Mouse (Mus musculus) heart, embryonic 16.5 days (tissue): ENCODE measurements around the gene Pax8. TPM values are rescaled to one million over a fixed set of nuclear protein-coding genes. Genes with fewer than 3 reads are reported as not detected.

ENCODE experiments used
- ATAC-seq: fragments of 200-750 bp; cut with Nextera tagmentation; replicated peaks from 2 replicates; pipeline ENCODE4 v1.8.0; 2017; ENCODE audit warnings: moderate number of reproducible peaks; ENCODE audit not compliant: insufficient read depth, low FRiP score; ENCODE audit errors: extremely low read depth
- H3K27ac ChIP-seq: fragments of 300-500 bp; sonication (generic); 2 replicates; pipeline ENCODE4 v1.5.1; 2014; ENCODE audit warnings: mild to moderate bottlenecking, low read length, control low read depth, moderate library complexity
- H3K27me3 ChIP-seq: fragments of 300-500 bp; sonication (generic); 2 replicates; pipeline ENCODE4 v1.6.1; 2014; ENCODE audit warnings: low read length, mixed read lengths; ENCODE audit not compliant: control insufficient read depth, insufficient read depth
- H3K36me3 ChIP-seq: fragments of 300-500 bp; sonication (generic); 2 replicates; pipeline ENCODE4 v1.6.1; 2014; ENCODE audit not compliant: control insufficient read depth, insufficient read depth
- H3K4me1 ChIP-seq: fragments of 300-500 bp; sonication (generic); 2 replicates; pipeline ENCODE4 v1.6.1; 2014; ENCODE audit warnings: low read length, mixed read lengths; ENCODE audit not compliant: control insufficient read depth, insufficient read depth
- H3K4me2 ChIP-seq: fragments of 300-500 bp; sonication (generic); 2 replicates; pipeline ENCODE4 v1.6.1; 2014; ENCODE audit warnings: low read depth, mild to moderate bottlenecking, control low read depth, low read length
- H3K4me3 ChIP-seq: fragments of 300-500 bp; sonication (generic); 2 replicates; pipeline ENCODE4 v1.5.1; 2014; ENCODE audit warnings: mild to moderate bottlenecking, control low read depth, low read length
- H3K9ac ChIP-seq: fragments of 300-500 bp; sonication (generic); 2 replicates; pipeline ENCODE4 v1.6.1; 2014; ENCODE audit warnings: low read length, control low read depth
- H3K9me3 ChIP-seq: fragments of 300-500 bp; sonication (generic); replicated peaks from 2 replicates; pipeline ENCODE4 v1.6.1; 2016; ENCODE audit warnings: low read length; ENCODE audit not compliant: control insufficient read depth
- WGBS: fragments of 180-500 bp; shearing (Covaris S2); extraction: QIAGEN DNeasy Blood & Tissue Kit; methylation state at CpG from one replicate; pipeline ENCODE4 v1.1.7; 2014; 5-methylcytosine and 5-hydroxymethylcytosine counted together
- polyA plus RNA-seq: library from polyadenylated mRNA; unstranded; fragments of >200 nt; fragmentation: Nextera tagmentation; extraction: Ambion mirVana; gene quantifications from 2 replicates; pipeline ENCODE4 v1.2.1, GENCODE M21; 2015

Gene Pax8
- polyA plus RNA-seq, 1 experiment from 2014 or later: not detected

GRCm38 (mm10) chr2:24386964-24387320, 88.5 kb downstream of the Pax8 start:
- ATAC-seq: no peak
- Histone ChIP-seq H3K4me2 (peak overlapping the region; percentile 39), H3K9ac (peak overlapping the region; percentile 21; the same call in 1 of the 2 replicates), H3K36me3 (no peaks in the 10 kb centered on the region), H3K4me1 (no peaks in the 10 kb centered on the region), H3K27ac (no peak overlapping the region), H3K27me3 (no peaks in the 10 kb centered on the region), H3K4me3 (peak overlapping the region; percentile 38), H3K9me3 (no peaks in the 10 kb centered on the region)
- 67% methylated on average over 2 of the region's 2 CpGs for WGBS

GRCm38 (mm10) chr2:24386158-24386963, 89.0 kb downstream of the Pax8 start:
- Histone ChIP-seq H3K4me1 (no peaks in the 10 kb centered on the region), H3K36me3 (no peaks in the 10 kb centered on the region), H3K27ac (peak overlapping the region; percentile 27; the same call in 1 of the 2 replicates), H3K9ac (peak overlapping the region; percentile 21; the same call in 1 of the 2 replicates), H3K4me3 (peak overlapping the region; percentile 38), H3K27me3 (no peaks in the 10 kb centered on the region), H3K4me2 (peak overlapping the region; percentile 39), H3K9me3 (no peaks in the 10 kb centered on the region)
- peak; percentile 39; the same call in 1 of the 2 replicates for ATAC-seq
- WGBS: 77% methylated on average over 21 of the region's 21 CpGs

- H3K4me2 ChIP-seq: peak overlapping the region; percentile 15; the same call in 1 of the 2 replicates
- no peaks in the 10 kb centered on the region for H3K36me3 ChIP-seq
- H3K27me3 ChIP-seq: no peaks in the 10 kb centered on the region
- peak overlapping the region; percentile 31 for H3K4me3 ChIP-seq
- no peaks in the 10 kb centered on the region for H3K4me1 ChIP-seq
- WGBS: 74% methylated on average over 14 of the region's 14 CpGs
- H3K9me3 ChIP-seq: no peaks in the 10 kb centered on the region
- H3K9ac ChIP-seq: peak overlapping the region; percentile 54; the same call in 1 of the 2 replicates
- peak; percentile 59; the same call in 1 of the 2 replicates for ATAC-seq
- H3K27ac ChIP-seq: no peak overlapping the region; the same call in 1 of the 2 replicates
These were observed 90.1 kb downstream of the Pax8 start for GRCm38 (mm10) chr2:24385111-24385961.

GRCm38 (mm10) chr2:24384393-24384792, 91.0 kb downstream of the Pax8 start:
- Histone ChIP-seq H3K9me3 (no peaks in the 10 kb centered on the region), H3K27me3 (no peaks in the 10 kb centered on the region), H3K4me1 (no peaks in the 10 kb centered on the region), H3K36me3 (no peaks in the 10 kb centered on the region), H3K9ac (no peak overlapping the region), H3K27ac (no peak overlapping the region), H3K4me2 (no peak overlapping the region), H3K4me3 (no peak overlapping the region)
- ATAC-seq: no peak

- H3K4me3 ChIP-seq: no peak overlapping the region
- H3K27ac ChIP-seq: no peak overlapping the region
- no peaks in the 10 kb centered on the region for H3K9me3 ChIP-seq
- no peak for ATAC-seq
- 54% methylated on average over 3 of the region's 3 CpGs for WGBS
- no peaks in the 10 kb centered on the region for H3K36me3 ChIP-seq
- H3K4me2 ChIP-seq: no peak overlapping the region
- no peak overlapping the region for H3K9ac ChIP-seq
- no peaks in the 10 kb centered on the region for H3K27me3 ChIP-seq
- no peaks in the 10 kb centered on the region for H3K4me1 ChIP-seq
These were observed 91.8 kb downstream of the Pax8 start for GRCm38 (mm10) chr2:24383636-24384035.

GRCm38 (mm10) chr2:24382456-24383230, 92.8 kb downstream of the Pax8 start:
- Histone ChIP-seq H3K4me3 (no peak overlapping the region), H3K36me3 (no peaks in the 10 kb centered on the region), H3K9me3 (no peaks in the 10 kb centered on the region), H3K4me2 (no peak overlapping the region), H3K4me1 (no peaks in the 10 kb centered on the region), H3K9ac (no peak overlapping the region), H3K27ac (no peak overlapping the region), H3K27me3 (no peaks in the 10 kb centered on the region)
- ATAC-seq: no peak
- 60% methylated on average over 9 of the region's 9 CpGs for WGBS

- H3K9me3 ChIP-seq: no peaks in the 10 kb centered on the region
- no peak for ATAC-seq
- H3K27ac ChIP-seq: no peak overlapping the region
- H3K4me2 ChIP-seq: no peak overlapping the region
- H3K4me1 ChIP-seq: no peaks in the 10 kb centered on the region
- no peak overlapping the region for H3K9ac ChIP-seq
- WGBS: 45% methylated on average over 5 of the region's 5 CpGs
- no peak overlapping the region for H3K4me3 ChIP-seq
- H3K36me3 ChIP-seq: no peaks in the 10 kb centered on the region
- H3K27me3 ChIP-seq: no peaks in the 10 kb centered on the region
These were observed 96.5 kb downstream of the Pax8 start for GRCm38 (mm10) chr2:24378747-24379450.
